In genomic region chr15:101146100-101146965, GRCm38 (mm10) we compare ENCODE assay signal across 8 mouse cellular contexts. TPM values are rescaled to one million over a fixed set of nuclear protein-coding genes. Genes with fewer than 3 reads are reported as not detected.
DNase-seq lines count a peak whose midpoint lies in the region; ATAC-seq and TF ChIP-seq lines count a peak whose summit lies in the region.

No protein-coding gene starts in this region.

- no peak for TF ChIP-seq POLR2A in ES-Bruce4 (IDR thresholded peaks at IDR 0.05; ENCODE audit: insufficient read depth, low read length)

- H3K9ac ChIP-seq in ES-Bruce4 (ENCODE audit: low read depth, poor library complexity, severe bottlenecking) = no peak overlapping the region

- ATAC-seq in hematopoietic stem cell, adult 5-6 weeks (replicated peaks in 1 of 2; ENCODE audit: insufficient read depth in 1 of 2, low FRiP score in 2 of 2, low TSS enrichment in 1 of 2, low read depth in 1 of 2, poor library complexity in 2 of 2, severe bottlenecking in 2 of 2) = peak; percentile 8 to 30; a peak in 3 of 4 replicates

- no peak overlapping the region for H3K4me3 ChIP-seq in ES-Bruce4 (ENCODE audit: low read depth, low read length)

- H3K4me1 ChIP-seq in ES-Bruce4 (ENCODE audit: control insufficient read depth, insufficient read depth, low read length) = peaks cover 13% of the 10 kb centered on the region

- TF ChIP-seq EP300 in ES-Bruce4 (IDR thresholded peaks at IDR 0.05; ENCODE audit: insufficient read depth, low read depth, low read length) = no peak

- no peak for TF ChIP-seq CTCF in ES-Bruce4 (IDR thresholded peaks at IDR 0.05; ENCODE audit: low read depth, low read length)

- H3K36me3 ChIP-seq in ES-Bruce4 (ENCODE audit: control insufficient read depth, insufficient read depth, low read length, poor library complexity, severe bottlenecking) = no peaks in the 10 kb centered on the region

- no peaks in the 10 kb centered on the region for H3K27me3 ChIP-seq in ES-Bruce4 (ENCODE audit: control insufficient read depth, insufficient read depth, low read length, poor library complexity, severe bottlenecking)

- no peaks in the 10 kb centered on the region for H3K9me3 ChIP-seq in ES-Bruce4 (replicated peaks; ENCODE audit: control insufficient read depth, insufficient read depth, low read length, poor library complexity, severe bottlenecking)

- H3K27ac ChIP-seq in ES-Bruce4 (ENCODE audit: insufficient read depth, low read length) = peak overlapping the region; percentile 14

- DNase-seq in gastrocnemius, postnatal 25 days = peak; percentile 35
- no peak for DNase-seq in gastrocnemius, adult 8-10 months (ENCODE audit: low spot score in 2 of 2)
- peak; percentile 58 for DNase-seq in lung, postnatal 36 days
- no peak for DNase-seq in thymus, postnatal 14 days
- DNase-seq in left cerebral cortex, adult 8-10 months (ENCODE audit: low spot score in 2 of 2) = no peak
- DNase-seq in cerebellum, adult 9-11 months = no peak

RNA-seq across cellular contexts. Expression of gene Acvrl1, which starts 18.0 kb away (rescaled TPM):
- total RNA-seq in gastrocnemius, postnatal 25 days (2021) = 10 to 100 TPM; 10.7 to 13.0 TPM
- total RNA-seq in gastrocnemius, adult 8-10 months (2022) = 1 to 10 TPM; 6.6 to 9.5 (median 7.6) TPM
- 2.7 and 2.9 TPM in 2 replicates for polyA plus RNA-seq in ES-Bruce4 (2011; ENCODE audit: insufficient read depth, insufficient read length, low read depth, missing spikeins)
- total RNA-seq in hematopoietic stem cell, adult 5-6 weeks (2017) = 2.0 and 4.8 TPM in 2 replicates
- total RNA-seq in left cerebral cortex, adult 8-10 months (2022) = 10 to 100 TPM; 18.9 to 25.1 (median 19.3) TPM

RNA-seq across cellular contexts. Expression of gene Acvr1b, which starts 27.5 kb away (rescaled TPM):
- 10 to 100 TPM; 23.0 to 34.4 TPM for total RNA-seq in gastrocnemius, postnatal 25 days (2021)
- 10 to 100 TPM; 33.0 to 44.0 (median 39.4) TPM for total RNA-seq in gastrocnemius, adult 8-10 months (2022)
- polyA plus RNA-seq in ES-Bruce4 (2011; ENCODE audit: insufficient read depth, insufficient read length, low read depth, missing spikeins) = 27.7 and 27.8 TPM in 2 replicates
- 19.6 and 25.5 TPM in 2 replicates for total RNA-seq in hematopoietic stem cell, adult 5-6 weeks (2017)
- total RNA-seq in left cerebral cortex, adult 8-10 months (2022) = 100 to 1,000 TPM; 100 to 118 (median 110) TPM

RNA-seq across cellular contexts. Expression of gene Ankrd33, which starts 30.8 kb away (rescaled TPM):
- not detected for total RNA-seq in gastrocnemius, postnatal 25 days (2021)
- not detected for total RNA-seq in gastrocnemius, adult 8-10 months (2022)
- polyA plus RNA-seq in ES-Bruce4 (2011; ENCODE audit: insufficient read depth, insufficient read length, low read depth, missing spikeins) = not detected in 2 replicates
- total RNA-seq in hematopoietic stem cell, adult 5-6 weeks (2017) = not detected in 2 replicates
- total RNA-seq in left cerebral cortex, adult 8-10 months (2022) = under 1 TPM in 1 of 4 experiments, not detected in 3; 0.34 TPM

Comparison
In these comparisons a context has a peak if more than half of its experiments do, and no peak if none do; other contexts are left out.
1. DNase-seq: peak in gastrocnemius, postnatal 25 days (single experiment) and lung, postnatal 36 days (single experiment); none in gastrocnemius, adult 8-10 months (0 of 2), thymus, postnatal 14 days (single experiment), left cerebral cortex, adult 8-10 months (0 of 2) and cerebellum, adult 9-11 months (single experiment).